Mouse (Mus musculus) limb, embryonic 10.5 days (tissue): ENCODE measurements at regions not wholly inside any gene's neighbourhood (a gene's known extent, or its start where the extent isn't known, plus 50 kb on each side); places are given as distances from the start of the nearest gene placed in this dataset.

Experiments
- DNase-seq: peaks from one replicate; pipeline ENCODE4 v3.0.0-alpha.2; 2017; ENCODE audit warnings: low spot score
- H3K27ac ChIP-seq: fragments of 300-500 bp; sonication (generic); 2 replicates; pipeline ENCODE4 v1.5.1; 2016; ENCODE audit warnings: mild to moderate bottlenecking
- H3K27me3 ChIP-seq: fragments of 300-500 bp; sonication (generic); 2 replicates; pipeline ENCODE4 v1.6.1; 2016; ENCODE audit warnings: low read depth, mild to moderate bottlenecking; ENCODE audit not compliant: poor library complexity, severe bottlenecking
- H3K36me3 ChIP-seq: fragments of 300-500 bp; sonication (generic); 2 replicates; pipeline ENCODE4 v1.6.1; 2016; ENCODE audit warnings: mild to moderate bottlenecking, moderate library complexity
- H3K4me1 ChIP-seq: fragments of 300-500 bp; sonication (generic); 2 replicates; pipeline ENCODE4 v1.6.1; 2016
- H3K4me3 ChIP-seq: fragments of 300-500 bp; sonication (generic); 2 replicates; pipeline ENCODE4 v1.5.1; 2016; ENCODE audit warnings: mild to moderate bottlenecking, moderate library complexity
- H3K9me3 ChIP-seq: fragments of 300-500 bp; sonication (generic); replicated peaks from 2 replicates; pipeline ENCODE4 v1.6.1; 2016; ENCODE audit warnings: mild to moderate bottlenecking
- WGBS: fragments of 180-500 bp; shearing (Covaris S2); methylation state at CpG from one replicate; pipeline ENCODE4 v1.1.7; 2016; 5-methylcytosine and 5-hydroxymethylcytosine counted together

- H3K9me3 ChIP-seq: no peaks in the 10 kb centered on the region
- no peaks in the 10 kb centered on the region for H3K36me3 ChIP-seq
- H3K4me3 ChIP-seq: no peak overlapping the region
- H3K27me3 ChIP-seq: peaks cover 70% of the 10 kb centered on the region
- 85% methylated on average over 2 of the region's 2 CpGs for WGBS
- peaks cover 38% of the 10 kb centered on the region for H3K4me1 ChIP-seq
- no peak for DNase-seq
- H3K27ac ChIP-seq: no peak overlapping the region
These were observed 104.4 kb upstream of the Smim23 start for GRCm38 (mm10) chr11:32928837-32929236.

DNA sequence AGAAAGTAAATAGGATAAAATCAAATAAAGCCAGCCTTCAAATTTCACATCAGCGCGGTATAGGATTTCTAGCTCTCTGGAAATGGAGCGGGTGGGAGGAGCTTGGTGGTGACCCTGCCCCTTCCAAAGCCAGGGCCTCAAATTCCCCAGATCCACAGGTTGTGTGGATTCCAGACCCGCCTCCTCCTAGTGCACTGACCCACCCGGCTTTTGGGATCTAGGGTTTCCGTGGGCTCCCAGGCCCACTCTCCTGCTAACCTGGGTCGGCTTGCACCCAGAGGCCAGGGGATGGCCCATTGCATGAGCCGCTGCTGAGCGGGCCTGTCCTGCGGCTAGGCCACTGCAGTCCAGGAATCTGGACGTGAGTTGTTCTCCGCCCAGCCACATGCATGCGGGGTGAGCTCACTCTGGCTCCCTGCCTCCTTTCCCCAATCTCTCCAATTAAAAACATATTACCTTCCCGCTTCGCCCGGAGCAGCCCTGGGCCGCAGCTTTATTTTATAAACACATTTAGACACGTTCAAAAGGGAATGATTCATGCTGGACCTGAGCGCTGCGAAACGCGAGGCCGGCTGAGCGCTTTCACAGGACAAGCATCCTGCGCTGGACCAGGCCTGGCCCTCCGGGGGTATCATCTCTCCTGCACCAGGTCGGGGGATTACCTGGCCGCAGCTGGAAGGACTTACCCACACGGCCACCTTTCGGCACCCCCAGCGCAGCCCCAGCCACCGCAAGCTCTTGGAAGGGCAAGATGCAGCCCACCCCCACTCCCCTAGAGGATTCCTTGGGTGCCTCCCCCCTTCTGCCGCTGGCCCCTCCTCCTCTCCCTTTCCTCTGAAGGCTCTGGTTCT, 101.2 kb upstream of the Smim23 start:
- peaks cover 25% of the 10 kb centered on the region for H3K4me1 ChIP-seq
- H3K4me3 ChIP-seq: peak overlapping the region; percentile 48
- peaks cover 75% of the 10 kb centered on the region for H3K27me3 ChIP-seq
- no peaks in the 10 kb centered on the region for H3K36me3 ChIP-seq
- peak; percentile 74 for DNase-seq
- 3% methylated on average over 33 of the region's 33 CpGs for WGBS
- H3K27ac ChIP-seq: peak overlapping the region; percentile 82
- H3K9me3 ChIP-seq: no peaks in the 10 kb centered on the region

DNA sequence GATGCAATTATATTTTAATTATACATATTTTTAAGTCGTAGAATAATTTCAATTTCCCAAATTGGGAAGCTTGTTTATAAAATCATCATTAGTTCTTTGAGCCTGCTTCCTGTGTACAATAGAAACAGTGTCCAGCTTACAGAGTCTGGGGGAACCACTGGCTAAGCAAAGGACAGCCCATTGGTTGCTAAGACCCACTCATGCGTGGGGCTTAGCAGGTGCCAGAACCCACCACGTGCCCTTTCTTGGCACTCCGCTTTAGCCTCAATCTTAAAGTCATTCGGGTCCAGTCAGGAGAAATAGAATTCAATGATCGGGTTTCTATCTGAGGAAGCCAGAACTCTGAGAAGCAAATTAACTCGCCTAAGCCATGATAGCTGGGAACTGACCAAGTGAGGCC, 100.5 kb upstream of the Smim23 start:
- Histone ChIP-seq H3K9me3 (no peaks in the 10 kb centered on the region), H3K27ac (peak overlapping the region; percentile 82; the same call in 1 of the 2 replicates), H3K4me3 (peak overlapping the region; percentile 48; the same call in 1 of the 2 replicates), H3K36me3 (no peaks in the 10 kb centered on the region), H3K27me3 (peaks cover 68% of the 10 kb centered on the region), H3K4me1 (peaks cover 20% of the 10 kb centered on the region)
- 76% methylated on average over 7 of the region's 7 CpGs for WGBS
- DNase-seq: no peak

GRCm38 (mm10) chr11:32913071-32913470, 88.7 kb upstream of the Smim23 start:
- WGBS: 94% methylated on average over 3 of the region's 3 CpGs
- Histone ChIP-seq H3K27me3 (no peaks in the 10 kb centered on the region; the same call in 1 of the 2 replicates), H3K4me1 (peaks cover 6% of the 10 kb centered on the region), H3K27ac (peak overlapping the region; percentile 57; the same call in 1 of the 2 replicates), H3K9me3 (no peaks in the 10 kb centered on the region), H3K36me3 (no peaks in the 10 kb centered on the region), H3K4me3 (no peak overlapping the region)
- DNase-seq: no peak

- Histone ChIP-seq H3K27me3 (no peaks in the 10 kb centered on the region; the same call in 1 of the 2 replicates), H3K4me3 (no peak overlapping the region), H3K36me3 (no peaks in the 10 kb centered on the region), H3K9me3 (no peaks in the 10 kb centered on the region), H3K27ac (no peak overlapping the region), H3K4me1 (peaks cover 14% of the 10 kb centered on the region)
- WGBS: 82% methylated on average over 4 of the region's 4 CpGs
- DNase-seq: no peak
These were observed 87.4 kb upstream of the Smim23 start for GRCm38 (mm10) chr11:32911791-32912190.

GRCm38 (mm10) chr11:32908723-32909411, 84.5 kb upstream of the Smim23 start:
- 0 out of 2 replicates have a peak overlapping the region, but pooled peaks have one; percentile 21 for H3K27ac ChIP-seq
- H3K4me3 ChIP-seq: no peak overlapping the region
- H3K27me3 ChIP-seq: no peaks in the 10 kb centered on the region; the same call in 1 of the 2 replicates
- DNase-seq: no peak
- H3K4me1 ChIP-seq: peaks cover 14% of the 10 kb centered on the region
- no peaks in the 10 kb centered on the region for H3K36me3 ChIP-seq
- 86% methylated on average over 14 of the region's 14 CpGs for WGBS
- H3K9me3 ChIP-seq: no peaks in the 10 kb centered on the region

- peak overlapping the region; percentile 21; the same call in 1 of the 2 replicates for H3K27ac ChIP-seq
- WGBS: 73% methylated on average over 10 of the region's 10 CpGs
- H3K36me3 ChIP-seq: no peaks in the 10 kb centered on the region
These were observed 83.3 kb upstream of the Smim23 start for GRCm38 (mm10) chr11:32907520-32908233.

DNA sequence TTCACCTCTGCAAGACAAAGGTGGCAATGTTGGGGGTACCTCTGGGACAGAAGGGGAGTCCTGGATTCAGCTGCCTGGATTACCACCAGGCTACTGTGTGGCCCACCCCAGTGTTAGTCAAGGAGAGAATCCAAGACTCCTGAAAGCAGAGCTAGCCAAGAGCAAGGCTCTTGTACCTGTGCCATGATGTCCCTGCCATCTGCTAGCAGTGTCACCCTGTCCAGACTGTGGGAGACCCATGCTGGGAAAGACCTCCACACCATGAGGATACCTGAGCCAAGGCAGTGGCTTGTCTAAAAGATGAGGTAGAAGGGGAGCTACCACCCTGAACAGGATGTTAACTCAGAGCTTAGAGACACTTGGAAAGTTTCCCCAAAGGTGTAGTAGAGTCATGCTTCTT, 79.6 kb upstream of the Smim23 start:
- no peak for DNase-seq
- Histone ChIP-seq H3K27ac (no peak overlapping the region), H3K4me3 (no peak overlapping the region), H3K27me3 (no peaks in the 10 kb centered on the region), H3K36me3 (no peaks in the 10 kb centered on the region), H3K4me1 (peaks cover 53% of the 10 kb centered on the region), H3K9me3 (no peaks in the 10 kb centered on the region)

More at GRCm38 (mm10) chr11:32907520-32908233, 83.3 kb upstream of the Smim23 start:
- Histone ChIP-seq H3K4me1 (peaks cover 25% of the 10 kb centered on the region), H3K9me3 (no peaks in the 10 kb centered on the region), H3K27me3 (no peaks in the 10 kb centered on the region), H3K4me3 (no peak overlapping the region)
- no peak for DNase-seq

DNA sequence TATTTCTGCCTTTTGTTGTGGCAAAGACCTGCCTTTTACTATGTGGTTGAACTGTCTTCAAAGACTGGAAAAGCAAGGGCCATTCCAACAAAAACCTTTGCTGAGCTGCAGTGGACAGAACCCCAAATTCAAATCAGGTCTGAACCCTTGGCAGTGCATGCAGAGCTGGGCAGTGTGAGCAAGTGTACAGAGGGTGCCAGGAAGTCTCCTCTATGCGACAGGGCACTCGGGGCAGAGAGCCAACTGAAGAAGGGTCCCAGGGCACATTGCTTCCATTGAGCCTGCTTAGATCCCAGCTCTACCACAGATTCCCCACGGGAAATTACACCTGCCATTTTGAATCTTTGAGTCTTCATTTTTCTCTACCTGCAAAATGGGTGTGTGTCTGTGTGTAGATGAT, 79.0 kb upstream of the Smim23 start:
- 93% methylated on average over 3 of the region's 3 CpGs for WGBS
- peaks cover 56% of the 10 kb centered on the region for H3K4me1 ChIP-seq

DNA sequence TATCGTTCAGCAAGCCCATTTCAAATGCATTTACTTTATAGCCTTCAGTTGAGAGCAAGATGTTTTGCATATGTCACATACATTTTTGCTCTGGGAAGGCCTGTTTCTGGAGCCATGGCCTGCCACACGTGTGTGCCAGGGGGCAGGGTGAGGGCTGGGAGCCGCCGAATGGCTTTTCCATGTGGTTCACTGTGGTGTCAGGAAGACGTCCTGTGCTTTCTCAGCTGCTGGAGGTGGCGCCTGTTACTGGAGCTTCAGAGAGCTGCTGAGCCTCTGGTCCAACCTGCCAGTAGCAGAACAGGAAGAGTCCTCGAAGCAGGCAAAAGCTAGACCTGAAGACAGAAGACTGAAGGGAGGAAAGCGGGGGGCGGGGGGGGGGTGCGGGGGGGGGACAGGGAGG, 78.5 kb upstream of the Smim23 start:
- Histone ChIP-seq H3K4me1 (peaks cover 55% of the 10 kb centered on the region), H3K27ac (peak overlapping the region; percentile 56), H3K4me3 (no peak overlapping the region), H3K9me3 (no peaks in the 10 kb centered on the region), H3K27me3 (no peaks in the 10 kb centered on the region), H3K36me3 (no peaks in the 10 kb centered on the region)
- peak; percentile 44 for DNase-seq
- 49% methylated on average over 7 of the region's 10 CpGs for WGBS

More for the DNA sequence above, 79.0 kb upstream of the Smim23 start:
- Histone ChIP-seq H3K4me3 (no peak overlapping the region), H3K27me3 (no peaks in the 10 kb centered on the region), H3K36me3 (no peaks in the 10 kb centered on the region), H3K27ac (peak overlapping the region; percentile 56), H3K9me3 (no peaks in the 10 kb centered on the region)
- DNase-seq: no peak

GRCm38 (mm10) chr11:32900437-32900836, 76.0 kb upstream of the Smim23 start:
- Histone ChIP-seq H3K4me1 (peaks cover 50% of the 10 kb centered on the region), H3K36me3 (no peaks in the 10 kb centered on the region), H3K27me3 (no peaks in the 10 kb centered on the region), H3K9me3 (no peaks in the 10 kb centered on the region), H3K4me3 (no peak overlapping the region), H3K27ac (peak overlapping the region; percentile 17; the same call in 1 of the 2 replicates)
- 86% methylated on average over 6 of the region's 6 CpGs for WGBS
- DNase-seq: no peak

DNA sequence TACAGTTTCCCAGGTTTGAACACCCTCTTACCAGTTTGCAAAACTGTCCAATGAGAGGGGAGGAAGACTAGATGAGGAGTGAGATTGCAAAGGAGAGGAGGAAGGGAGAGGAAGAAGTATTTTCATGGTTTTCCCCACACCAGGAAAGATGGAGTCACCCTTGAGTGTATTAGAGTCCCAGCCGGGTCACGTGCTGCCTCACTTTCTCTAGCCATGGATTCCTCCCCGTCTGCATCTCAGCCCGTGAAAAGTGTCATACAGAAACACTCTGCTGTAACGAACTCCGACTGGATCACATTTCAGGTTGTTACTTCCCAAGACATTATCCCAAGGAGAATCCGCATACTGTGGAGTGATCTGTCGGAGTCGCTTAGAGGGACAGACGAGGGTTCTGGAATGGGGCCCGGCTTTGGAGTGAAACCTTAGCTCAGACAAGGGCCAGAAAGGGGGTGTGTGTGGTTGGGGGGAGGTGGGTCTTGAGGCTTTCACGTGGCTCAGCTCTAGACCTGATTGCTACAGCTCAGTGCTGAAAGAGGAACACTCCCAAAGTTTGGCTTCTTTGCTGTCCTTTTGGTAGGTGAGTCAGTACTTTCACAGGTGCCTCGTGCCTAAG, 75.3 kb upstream of the Smim23 start:
- 52% methylated on average over 13 of the region's 13 CpGs for WGBS
- peaks cover 50% of the 10 kb centered on the region for H3K4me1 ChIP-seq
- no peaks in the 10 kb centered on the region for H3K9me3 ChIP-seq
- no peaks in the 10 kb centered on the region for H3K36me3 ChIP-seq
- H3K4me3 ChIP-seq: no peak overlapping the region
- peak overlapping the region; percentile 78; the same call in 1 of the 2 replicates for H3K27ac ChIP-seq
- DNase-seq: no peak
- H3K27me3 ChIP-seq: no peaks in the 10 kb centered on the region
